Mouse (Mus musculus) ES-E14 (cell line): ENCODE data around the gene Gal3st2b. TPM values are rescaled to one million over a fixed set of nuclear protein-coding genes. Genes with fewer than 3 reads are reported as not detected.
"Not testable (repeated sequence)": the region's sequence is repeated elsewhere in the genome, so short reads cannot be mapped to it uniquely, and the experiment has no call there.

ENCODE experiments used
- DNase-seq: peaks from one replicate; pipeline ENCODE4 v3.0.0-alpha.2; 2013; ENCODE audit warnings: low read depth, low spot score
- H3K27ac ChIP-seq: 2 replicates; pipeline ENCODE4 v1.5.1; 2012; ENCODE audit warnings: low read depth, mild to moderate bottlenecking, low read length, moderate library complexity, mixed read lengths; ENCODE audit not compliant: poor library complexity, insufficient read depth, severe bottlenecking
- H3K36me3 ChIP-seq: 2 replicates; pipeline ENCODE4 v1.6.1; 2012; ENCODE audit warnings: mild to moderate bottlenecking, low read length, moderate library complexity, mixed read lengths; ENCODE audit not compliant: control insufficient read depth, poor library complexity, insufficient read depth, severe bottlenecking
- H3K4me1 ChIP-seq, 2 experiments: fragments of 150-350 bp in 1 of 2; sonication (generic) in 1 of 2; 2 replicates each; pipeline ENCODE4 v1.6.1; 2012; ENCODE audit warnings: low read length in 2 of 2, mild to moderate bottlenecking in 1 of 2, mixed read lengths in 1 of 2; ENCODE audit not compliant: control insufficient read depth in 2 of 2, insufficient read depth in 2 of 2, poor library complexity in 1 of 2
- H3K4me3 ChIP-seq, 2 experiments: fragments of 150-350 bp in 1 of 2; sonication (generic) in 1 of 2; 2 replicates each; pipeline ENCODE4 v1.5.1; 2012; ENCODE audit warnings: low read length in 2 of 2, low read depth in 1 of 2, mild to moderate bottlenecking in 1 of 2, mixed read lengths in 1 of 2; ENCODE audit not compliant: insufficient read depth in 1 of 2, poor library complexity in 1 of 2, severe bottlenecking in 1 of 2
- H3K9ac ChIP-seq: 2 replicates; pipeline ENCODE4 v1.6.1; 2012; ENCODE audit warnings: low read depth, mild to moderate bottlenecking, low read length, mixed read lengths; ENCODE audit not compliant: poor library complexity, insufficient read depth, severe bottlenecking
- H3K9me3 ChIP-seq: fragments of 150-350 bp; sonication (generic); 2 replicates; pipeline ENCODE4 v1.6.1; 2012; ENCODE audit warnings: low read depth, mild to moderate bottlenecking, low read length; ENCODE audit not compliant: control insufficient read depth, insufficient read depth
- ZNF384 ChIP-seq: IDR thresholded peaks from 2 replicates; pipeline ENCODE4 v1.6.1; 2012; ENCODE audit warnings: low read depth, low read length, inconsistent platforms
- in situ Hi-C, 2 experiments: fragments of 600-800 bp; cut with MboI; formaldehyde crosslinking; loops; one replicate each; pipeline ENCODE4 v1.15.1; 2025; ENCODE audit warnings: low sequenced_read_pairs in 2 of 2, inconsistent platforms in 1 of 2; ENCODE audit not compliant: unreplicated experiment in 2 of 2
- total RNA-seq: library from RNA; depleted of rRNA; stranded (reverse); fragments of 300-350 nt; gene quantifications from 2 replicates; pipeline ENCODE4 v1.2.3, GENCODE M21; 2012; rRNA removed

Gene Gal3st2b
- total RNA-seq: 0.16 TPM in 1 of 2 replicates, not detected in the other

GRCm38 (mm10) chr1:93918011-93918410 is at the start of gene Gal3st2b:
Gene Gal3st2b, plus strand, starts transcription at chr1:93918311.
- H3K9ac ChIP-seq, H3K4me3 ChIP-seq, H3K9me3 ChIP-seq, H3K4me1 ChIP-seq, DNase-seq, in situ Hi-C loops, H3K36me3 ChIP-seq, H3K27ac ChIP-seq: not testable (repeated sequence)

- H3K27ac ChIP-seq, H3K36me3 ChIP-seq, H3K9me3 ChIP-seq, H3K9ac ChIP-seq, DNase-seq, H3K4me1 ChIP-seq, in situ Hi-C loops, H3K4me3 ChIP-seq: not testable (repeated sequence)
Observed at GRCm38 (mm10) chr1:93871594-93872105, 46.5 kb upstream of the Gal3st2b start.

GRCm38 (mm10) chr1:93874405-93874804 is 43.7 kb upstream of the Gal3st2b start:
- H3K9me3 ChIP-seq, H3K9ac ChIP-seq, H3K27ac ChIP-seq, in situ Hi-C loops, H3K4me3 ChIP-seq, DNase-seq, H3K36me3 ChIP-seq, H3K4me1 ChIP-seq: not testable (repeated sequence)

GRCm38 (mm10) chr1:93881778-93882177 is 36.3 kb upstream of the Gal3st2b start:
- in situ Hi-C loops, H3K4me1 ChIP-seq, H3K27ac ChIP-seq, H3K4me3 ChIP-seq, H3K9ac ChIP-seq, H3K36me3 ChIP-seq, H3K9me3 ChIP-seq, DNase-seq: not testable (repeated sequence)

- peak; percentile 56; the same call in 1 of the 2 replicates for TF ChIP-seq ZNF384
- DNase-seq, H3K27ac ChIP-seq, H3K9me3 ChIP-seq, in situ Hi-C loops, H3K4me3 ChIP-seq, H3K36me3 ChIP-seq, H3K9ac ChIP-seq, H3K4me1 ChIP-seq: not testable (repeated sequence)
Observed at GRCm38 (mm10) chr1:93890936-93891335, 27.2 kb upstream of the Gal3st2b start.

- H3K4me1 ChIP-seq, DNase-seq, H3K9ac ChIP-seq, H3K36me3 ChIP-seq, in situ Hi-C loops, H3K9me3 ChIP-seq, H3K4me3 ChIP-seq, H3K27ac ChIP-seq: not testable (repeated sequence)
Observed at GRCm38 (mm10) chr1:93897395-93897794, 20.7 kb upstream of the Gal3st2b start.

GRCm38 (mm10) chr1:93901291-93901690 is 16.8 kb upstream of the Gal3st2b start:
- H3K4me1 ChIP-seq, H3K9me3 ChIP-seq, in situ Hi-C loops, H3K27ac ChIP-seq, H3K9ac ChIP-seq, DNase-seq, H3K4me3 ChIP-seq, H3K36me3 ChIP-seq: not testable (repeated sequence)

GRCm38 (mm10) chr1:93906690-93907089 is 11.4 kb upstream of the Gal3st2b start:
- H3K36me3 ChIP-seq, H3K9ac ChIP-seq, H3K27ac ChIP-seq, H3K4me1 ChIP-seq, H3K9me3 ChIP-seq, DNase-seq, in situ Hi-C loops, H3K4me3 ChIP-seq: not testable (repeated sequence)
